In the genomic region with DNA sequence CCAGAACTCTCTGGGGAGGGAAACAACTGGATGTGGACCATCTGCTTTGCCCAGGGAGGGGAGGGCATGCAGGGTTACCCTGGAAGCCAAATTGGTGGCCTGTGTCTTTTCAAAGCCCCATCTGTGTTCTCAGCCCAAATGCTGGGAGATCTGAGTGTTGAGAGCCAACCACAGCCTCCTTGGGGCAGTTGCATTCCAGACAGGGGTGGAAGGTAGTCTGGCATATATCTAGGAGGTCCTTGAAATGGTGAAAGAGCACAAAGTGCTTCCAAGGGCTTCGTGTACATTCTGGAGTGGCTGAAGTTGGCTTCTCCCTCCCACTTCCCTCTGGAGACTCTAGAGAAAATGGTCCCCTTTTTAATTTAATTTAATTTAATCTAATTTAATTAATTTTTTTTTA, we compare ENCODE assay signal across 25 mouse cellular contexts. TPM values are rescaled to one million over a fixed set of nuclear protein-coding genes. Genes with fewer than 3 reads are reported as not detected.
A peak's percentile ranks its signal among the peaks of the same experiment; 100 is the strongest.
DNase-seq lines count a peak whose midpoint lies in the region; ATAC-seq and TF ChIP-seq lines count a peak whose summit lies in the region.
"Had no signal": no experiment of that assay in that cellular context is flagged by ENCODE, and none has a peak within 500 bp of the region (broad histone marks: within the 10 kb centered on the region; RNA-seq: fewer than 3 reads in every experiment).

No protein-coding gene starts in this region.

- TF ChIP-seq CTCF in ES-Bruce4 (IDR thresholded peaks at IDR 0.05; ENCODE audit: low read depth, low read length): no peak

- H3K4me2 ChIP-seq in heart, embryonic 15.5 days: no peak overlapping the region
- H3K4me2 ChIP-seq in intestine, embryonic 15.5 days (replicated peaks): no peak overlapping the region
- H3K4me2 ChIP-seq: embryonic facial prominence, embryonic 13.5 days; forebrain, embryonic 12.5 days; heart, embryonic 12.5 days; liver, embryonic 15.5 days; midbrain, embryonic 11.5 days; neural tube, embryonic 15.5 days; stomach, embryonic 15.5 days had no signal

- TF ChIP-seq EP300 in ES-Bruce4 (IDR thresholded peaks at IDR 0.05; ENCODE audit: insufficient read depth, low read depth, low read length): no peak

- peak; percentile 47; the same call in 1 of the 2 replicates for ATAC-seq in heart, embryonic 15.5 days (replicated peaks; ENCODE audit: insufficient number of reproducible peaks, insufficient read depth, low FRiP score, low read depth)
- no peak for ATAC-seq in intestine, embryonic 15.5 days

- H3K9ac ChIP-seq in heart, embryonic 15.5 days: no peak overlapping the region
- no peak overlapping the region for H3K9ac ChIP-seq in ES-Bruce4 (ENCODE audit: low read depth, poor library complexity, severe bottlenecking)
- H3K9ac ChIP-seq in intestine, embryonic 15.5 days: no peak overlapping the region
- H3K9ac ChIP-seq: embryonic facial prominence, embryonic 13.5 days; forebrain, embryonic 12.5 days; heart, embryonic 12.5 days; liver, embryonic 15.5 days; neural tube, embryonic 15.5 days; stomach, embryonic 15.5 days had no signal

- intact Hi-C loops in heart, postnatal 14 days (cut with DNase I): loop anchor here (5.0 to 10.0 kb wide), 4 partner anchors 77 to 367 kb away; no protein-coding TSS in a partner anchor

- no peak overlapping the region for H3K27ac ChIP-seq in heart, embryonic 15.5 days
- H3K27ac ChIP-seq in ES-Bruce4 (ENCODE audit: insufficient read depth, low read length): peak overlapping the region; percentile 14; the same call in 1 of the 2 replicates
- H3K27ac ChIP-seq in intestine, embryonic 15.5 days: no peak overlapping the region
- H3K27ac ChIP-seq: embryonic facial prominence, embryonic 13.5 days; forebrain, embryonic 12.5 days; left cerebral cortex, adult 2 months; liver, embryonic 15.5 days; neural tube, embryonic 15.5 days; stomach, embryonic 15.5 days had no signal

- WGBS in heart, embryonic 15.5 days: 11% methylated on average over 1 of the region's 1 CpGs
- WGBS in intestine, embryonic 15.5 days: 38% methylated on average over 1 of the region's 1 CpGs

- TF ChIP-seq POLR2A in ES-Bruce4 (IDR thresholded peaks at IDR 0.05; ENCODE audit: insufficient read depth, low read length): no peak

- H3K27me3 ChIP-seq in heart, embryonic 15.5 days: peaks cover 57% of the 10 kb centered on the region
- H3K27me3 ChIP-seq in ES-Bruce4 (ENCODE audit: control insufficient read depth, insufficient read depth, low read length, poor library complexity, severe bottlenecking): no peaks in the 10 kb centered on the region
- no peaks in the 10 kb centered on the region for H3K27me3 ChIP-seq in intestine, embryonic 15.5 days (replicated peaks)
- H3K27me3 ChIP-seq: embryonic facial prominence, embryonic 13.5 days; liver, embryonic 15.5 days; stomach, embryonic 15.5 days had no signal

- no peak for DNase-seq in heart, postnatal 14 days
- DNase-seq in ZHBTc4 (ENCODE audit: low read depth, low spot score): peak; percentile 30
- peak; percentile 75 for DNase-seq in lung, postnatal 25 days (ENCODE audit: low spot score)
- no peak for DNase-seq in urinary bladder, postnatal 25 days (ENCODE audit: low spot score)
- no peak for DNase-seq in adrenal gland, adult 8-10 months
- DNase-seq: cerebellum, adult 18-20 months; cerebellum, postnatal 36 days; embryo, embryonic 11 days; gastrocnemius, postnatal 36 days; kidney, adult 11 months; right cerebral cortex, adult 18-20 months; thymus, adult 18-20 months; thymus, postnatal 36 days had no signal

- H3K4me1 ChIP-seq in heart, embryonic 15.5 days (replicated peaks): 0 out of 2 replicates have a peak, but pooled peaks cover 6% of the 10 kb centered on the region
- H3K4me1 ChIP-seq in ES-Bruce4 (ENCODE audit: control insufficient read depth, insufficient read depth, low read length): no peaks in the 10 kb centered on the region
- no peaks in the 10 kb centered on the region for H3K4me1 ChIP-seq in intestine, embryonic 15.5 days (replicated peaks)
- H3K4me1 ChIP-seq: embryonic facial prominence, embryonic 13.5 days; forebrain, embryonic 12.5 days; neural tube, embryonic 15.5 days; stomach, embryonic 15.5 days had no signal

- no peak overlapping the region for H3K4me3 ChIP-seq in heart, embryonic 15.5 days
- H3K4me3 ChIP-seq in ES-Bruce4 (ENCODE audit: low read depth, low read length): no peak overlapping the region
- H3K4me3 ChIP-seq in intestine, embryonic 15.5 days (replicated peaks): no peak overlapping the region
- H3K4me3 ChIP-seq: embryonic facial prominence, embryonic 13.5 days; erythroblast, embryonic 14.5 days; forebrain, embryonic 12.5 days; heart, embryonic 12.5 days; left cerebral cortex, adult 2 months; liver, embryonic 15.5 days; neural tube, embryonic 15.5 days; stomach, embryonic 15.5 days had no signal

- H3K9me3 ChIP-seq in heart, embryonic 15.5 days (replicated peaks): no peaks in the 10 kb centered on the region
- no peaks in the 10 kb centered on the region for H3K9me3 ChIP-seq in ES-Bruce4 (replicated peaks; ENCODE audit: control insufficient read depth, insufficient read depth, low read length, poor library complexity, severe bottlenecking)
- no peaks in the 10 kb centered on the region for H3K9me3 ChIP-seq in intestine, embryonic 15.5 days
- H3K9me3 ChIP-seq: embryonic facial prominence, embryonic 13.5 days; forebrain, embryonic 12.5 days; heart, embryonic 12.5 days; liver, embryonic 15.5 days; neural tube, embryonic 15.5 days; stomach, embryonic 15.5 days had no signal

- H3K36me3 ChIP-seq in heart, embryonic 15.5 days: no peaks in the 10 kb centered on the region
- H3K36me3 ChIP-seq in ES-Bruce4 (ENCODE audit: control insufficient read depth, insufficient read depth, low read length, poor library complexity, severe bottlenecking): no peaks in the 10 kb centered on the region
- no peaks in the 10 kb centered on the region for H3K36me3 ChIP-seq in intestine, embryonic 15.5 days
- H3K36me3 ChIP-seq: embryonic facial prominence, embryonic 13.5 days; forebrain, embryonic 12.5 days; heart, embryonic 12.5 days; liver, embryonic 15.5 days; neural tube, embryonic 15.5 days; stomach, embryonic 15.5 days had no signal

RNA-seq across cellular contexts. Expression of gene Kank3, which starts 5.6 kb away (rescaled TPM):
- polyA plus RNA-seq in heart, embryonic 15.5 days (2015; fragmentation: Nextera tagmentation; extraction: Ambion mirVana): 44.1 and 52.6 TPM in 2 replicates
- total RNA-seq in heart, postnatal 14 days (2021): 100 to 1,000 TPM in 1 of 2 experiments, 10 to 100 TPM in 1; 96.9 to 104 TPM
- polyA plus RNA-seq in ES-Bruce4 (2011; ENCODE audit: insufficient read depth, insufficient read length, low read depth, missing spikeins): 40.0 and 44.7 TPM in 2 replicates
- total RNA-seq in adrenal gland, adult 8-10 months (2022): 100 to 1,000 TPM in 3 of 4 experiments, 10 to 100 TPM in 1; 69.8 to 130 (median 111) TPM
- polyA plus RNA-seq in intestine, embryonic 15.5 days (2015; fragmentation: Nextera tagmentation; extraction: Ambion mirVana): 23.0 and 30.5 TPM in 2 replicates

RNA-seq across cellular contexts. Expression of gene Rps28, which starts 19.6 kb away (rescaled TPM):
- polyA plus RNA-seq in heart, embryonic 15.5 days (2015; fragmentation: Nextera tagmentation; extraction: Ambion mirVana): 456 and 543 TPM in 2 replicates
- total RNA-seq in heart, postnatal 14 days (2021): 100 to 1,000 TPM; 736 to 815 TPM
- polyA plus RNA-seq in ES-Bruce4 (2011; ENCODE audit: insufficient read depth, insufficient read length, low read depth, missing spikeins): 3,700 and 3,844 TPM in 2 replicates
- total RNA-seq in adrenal gland, adult 8-10 months (2022): 1,000 to 10,000 TPM; 1,538 to 1,820 (median 1,607) TPM
- 1,025 and 1,054 TPM in 2 replicates for polyA plus RNA-seq in intestine, embryonic 15.5 days (2015; fragmentation: Nextera tagmentation; extraction: Ambion mirVana)

RNA-seq across cellular contexts. Expression of gene Ndufa7, which starts 19.6 kb away (rescaled TPM):
- 487 and 517 TPM in 2 replicates for polyA plus RNA-seq in heart, embryonic 15.5 days (2015; fragmentation: Nextera tagmentation; extraction: Ambion mirVana)
- 100 to 1,000 TPM; 544 to 555 TPM for total RNA-seq in heart, postnatal 14 days (2021)
- 406 and 464 TPM in 2 replicates for polyA plus RNA-seq in ES-Bruce4 (2011; ENCODE audit: insufficient read depth, insufficient read length, low read depth, missing spikeins)
- 100 to 1,000 TPM; 371 to 504 (median 430) TPM for total RNA-seq in adrenal gland, adult 8-10 months (2022)
- 492 and 540 TPM in 2 replicates for polyA plus RNA-seq in intestine, embryonic 15.5 days (2015; fragmentation: Nextera tagmentation; extraction: Ambion mirVana)

RNA-seq across cellular contexts. Expression of gene Angptl4, which starts 23.1 kb away (rescaled TPM):
- polyA plus RNA-seq in heart, embryonic 15.5 days (2015; fragmentation: Nextera tagmentation; extraction: Ambion mirVana): 15.4 and 20.0 TPM in 2 replicates
- total RNA-seq in heart, postnatal 14 days (2021): 10 to 100 TPM; 20.5 to 31.6 TPM
- polyA plus RNA-seq in ES-Bruce4 (2011; ENCODE audit: insufficient read depth, insufficient read length, low read depth, missing spikeins): 3.6 and 3.9 TPM in 2 replicates
- 10 to 100 TPM; 37.2 to 78.4 (median 46.3) TPM for total RNA-seq in adrenal gland, adult 8-10 months (2022)
- polyA plus RNA-seq in intestine, embryonic 15.5 days (2015; fragmentation: Nextera tagmentation; extraction: Ambion mirVana): 20.7 and 23.4 TPM in 2 replicates
- polyA plus RNA-seq: erythroblast, embryonic 14.5 days had no signal

RNA-seq across cellular contexts. Expression of gene Cd320, which starts 38.1 kb away (rescaled TPM):
- polyA plus RNA-seq in heart, embryonic 15.5 days (2015; fragmentation: Nextera tagmentation; extraction: Ambion mirVana): 31.4 and 39.9 TPM in 2 replicates
- total RNA-seq in heart, postnatal 14 days (2021): 10 to 100 TPM; 25.0 to 26.6 TPM
- polyA plus RNA-seq in ES-Bruce4 (2011; ENCODE audit: insufficient read depth, insufficient read length, low read depth, missing spikeins): 30.6 and 35.7 TPM in 2 replicates
- total RNA-seq in adrenal gland, adult 8-10 months (2022): 10 to 100 TPM; 29.5 to 63.3 (median 37.6) TPM
- polyA plus RNA-seq in intestine, embryonic 15.5 days (2015; fragmentation: Nextera tagmentation; extraction: Ambion mirVana): 53.3 and 61.3 TPM in 2 replicates

Comparison
In these comparisons a context has a peak if more than half of its experiments do, and no peak if none do; other contexts are left out.
1. DNase-seq: peak in ZHBTc4 (single experiment) and lung, postnatal 25 days (single experiment); none in heart, postnatal 14 days (0 of 2), urinary bladder, postnatal 25 days (single experiment) and adrenal gland, adult 8-10 months (single experiment).